Mouse (Mus musculus) ES-Bruce4 (cell line): ENCODE results near the gene Rnpep.

ENCODE experiments used
- EP300 ChIP-seq: IDR thresholded peaks from 2 replicates; pipeline ENCODE4 v1.6.1; 2011; ENCODE audit warnings: low read depth, low read length; ENCODE audit not compliant: insufficient read depth
- POLR2A ChIP-seq: IDR thresholded peaks from one replicate; pipeline ENCODE4 v1.8.1; 2011; ENCODE audit warnings: low read length; ENCODE audit not compliant: insufficient read depth

GRCm38 (mm10) chr1:135213772-135214640 lies 69.9 kb downstream of the Rnpep start:
- no peak for TF ChIP-seq EP300
- no peak for TF ChIP-seq POLR2A
